Mouse (Mus musculus) ES-Bruce4 (cell line): ENCODE data around the gene Fxyd2.

ENCODE experiments used
- CTCF ChIP-seq: IDR thresholded peaks from one replicate; pipeline ENCODE4 v1.8.1; 2011; ENCODE audit warnings: low read depth, low read length
- EP300 ChIP-seq: IDR thresholded peaks from 2 replicates; pipeline ENCODE4 v1.6.1; 2011; ENCODE audit warnings: low read depth, low read length; ENCODE audit not compliant: insufficient read depth
- POLR2A ChIP-seq: IDR thresholded peaks from one replicate; pipeline ENCODE4 v1.8.1; 2011; ENCODE audit warnings: low read length; ENCODE audit not compliant: insufficient read depth

- TF ChIP-seq POLR2A (no peak), EP300 (no peak), CTCF (no peak)
Observed at GRCm38 (mm10) chr9:45395218-45395617, 4.3 kb upstream of the Fxyd2 start.
